Comparison of ENCODE assay signal across 9 mouse cellular contexts in the genomic region with DNA sequence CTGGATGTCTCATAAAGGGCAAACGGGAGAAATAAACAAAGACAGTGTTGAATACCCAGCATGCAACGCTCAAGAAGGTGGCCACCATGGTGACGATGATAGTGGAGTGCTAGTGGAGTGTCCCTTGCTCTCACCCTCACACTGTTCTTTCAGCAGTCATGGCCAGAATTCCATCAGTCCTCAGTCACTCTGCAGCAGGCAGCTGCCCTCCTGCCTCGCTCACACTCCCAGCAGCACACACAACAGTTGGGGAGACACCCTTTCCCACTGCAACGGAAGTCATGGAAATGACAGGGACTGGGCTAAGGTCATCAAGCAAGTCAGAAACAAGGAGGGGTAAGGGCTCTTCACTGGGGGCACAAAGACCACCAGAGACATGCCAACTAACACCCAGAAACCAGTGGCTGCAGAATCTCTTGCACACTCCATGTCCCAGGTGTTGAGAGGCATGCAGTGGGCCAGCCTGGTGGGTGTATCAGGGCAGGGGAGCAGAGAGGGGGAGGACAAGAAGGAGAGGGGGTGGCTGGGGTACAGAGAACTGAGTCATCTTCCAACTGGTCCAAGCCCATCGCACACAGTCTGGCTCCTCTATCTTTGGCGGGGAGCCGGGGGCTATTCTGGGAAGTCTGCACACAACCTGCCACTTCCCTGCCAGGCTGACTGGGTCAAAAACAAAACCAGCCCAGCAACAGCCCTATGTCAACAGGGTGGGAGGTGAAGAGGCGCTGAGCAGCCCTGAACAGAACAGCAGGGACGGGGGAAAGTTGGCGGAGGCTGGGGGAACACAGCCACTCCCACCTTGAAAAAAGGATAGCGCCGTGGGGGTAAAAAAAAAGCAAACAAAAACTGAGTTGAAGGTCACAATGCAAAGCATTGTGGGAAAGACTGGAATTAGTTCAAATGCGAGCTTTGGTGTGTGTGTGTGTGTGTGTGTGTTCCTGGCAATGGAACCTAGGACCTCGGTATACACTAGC. TPM values are rescaled to one million over a fixed set of nuclear protein-coding genes. Genes with fewer than 3 reads are reported as not detected.
DNase-seq lines count a peak whose midpoint lies in the region; ATAC-seq and TF ChIP-seq lines count a peak whose summit lies in the region.
"Had no signal": no experiment of that assay in that cellular context is flagged by ENCODE, and none has a peak within 500 bp of the region (broad histone marks: within the 10 kb centered on the region; RNA-seq: fewer than 3 reads in every experiment).

No protein-coding gene starts in this region.

- 59% methylated on average over 15 of the region's 15 CpGs for WGBS in intestine, embryonic 16.5 days
- WGBS in intestine, postnatal 0 days: 61% methylated on average over 15 of the region's 15 CpGs
- WGBS in cerebellum, adult 2 months: 19% methylated on average over 15 of the region's 15 CpGs

- TF ChIP-seq CTCF in intestine, postnatal 0 days (IDR thresholded peaks at IDR 0.05; ENCODE audit: low read depth): no peak
- no peak for TF ChIP-seq CTCF in cerebellum, adult 2 months (IDR thresholded peaks at IDR 0.05; ENCODE audit: borderline replicate concordance, insufficient read depth, low read depth, low read length)

- H3K27me3 ChIP-seq in intestine, embryonic 16.5 days (replicated peaks; ENCODE audit: control insufficient read depth, insufficient read depth, low read length): no peaks in the 10 kb centered on the region
- no peaks in the 10 kb centered on the region for H3K27me3 ChIP-seq in intestine, postnatal 0 days (replicated peaks; ENCODE audit: control insufficient read depth, insufficient read depth, low read length)
- H3K27me3 ChIP-seq in cerebellum, adult 2 months (ENCODE audit: control insufficient read depth, insufficient read depth, low read length): no peaks in the 10 kb centered on the region
- H3K27me3 ChIP-seq: embryonic facial prominence, embryonic 15.5 days had no signal

- H3K36me3 ChIP-seq in intestine, embryonic 16.5 days (ENCODE audit: control insufficient read depth, insufficient read depth, low read length): no peaks in the 10 kb centered on the region
- no peaks in the 10 kb centered on the region for H3K36me3 ChIP-seq in intestine, postnatal 0 days (ENCODE audit: control insufficient read depth, insufficient read depth)
- H3K36me3 ChIP-seq: embryonic facial prominence, embryonic 15.5 days had no signal

- H3K9me3 ChIP-seq in intestine, embryonic 16.5 days (ENCODE audit: control insufficient read depth, low read length): no peaks in the 10 kb centered on the region
- H3K9me3 ChIP-seq in intestine, postnatal 0 days (ENCODE audit: control insufficient read depth): no peaks in the 10 kb centered on the region
- H3K9me3 ChIP-seq: embryonic facial prominence, embryonic 15.5 days had no signal

- H3K4me1 ChIP-seq in intestine, embryonic 16.5 days (ENCODE audit: control insufficient read depth, insufficient read depth, low read length): peaks cover 13% of the 10 kb centered on the region
- no peaks in the 10 kb centered on the region for H3K4me1 ChIP-seq in intestine, postnatal 0 days (replicated peaks; ENCODE audit: control insufficient read depth, insufficient read depth, low read length)
- H3K4me1 ChIP-seq in cerebellum, adult 2 months (ENCODE audit: control insufficient read depth, insufficient read depth, low read length): peaks cover 69% of the 10 kb centered on the region

- no peak overlapping the region for H3K4me3 ChIP-seq in intestine, embryonic 16.5 days (ENCODE audit: low read length)
- H3K4me3 ChIP-seq in intestine, postnatal 0 days (ENCODE audit: low read depth, low read length): no peak overlapping the region
- H3K4me3 ChIP-seq in cerebellum, adult 2 months (replicated peaks; ENCODE audit: insufficient read depth, low read depth, low read length): peak overlapping the region; percentile 7
- H3K4me3 ChIP-seq: embryonic facial prominence, embryonic 15.5 days had no signal

- no peak overlapping the region for H3K27ac ChIP-seq in intestine, embryonic 16.5 days (ENCODE audit: low read length)
- H3K27ac ChIP-seq in intestine, postnatal 0 days (ENCODE audit: low read depth, low read length): no peak overlapping the region
- H3K27ac ChIP-seq in cerebellum, adult 2 months (ENCODE audit: insufficient read depth, low read length): peak overlapping the region; percentile 80
- H3K27ac ChIP-seq: embryonic facial prominence, embryonic 15.5 days had no signal

- no peak overlapping the region for H3K9ac ChIP-seq in intestine, embryonic 16.5 days (ENCODE audit: low read depth, low read length)
- H3K9ac ChIP-seq in intestine, postnatal 0 days (ENCODE audit: low read depth, low read length): no peak overlapping the region
- H3K9ac ChIP-seq: embryonic facial prominence, embryonic 15.5 days had no signal

- peak; percentile 93 to 98 for DNase-seq in cerebellum, adult 2 months
- DNase-seq in gastrocnemius, postnatal 36 days: peak; percentile 72 to 80
- peak; percentile 67 to 83 for DNase-seq in layer of hippocampus, postnatal 14 days (ENCODE audit: low spot score in 2 of 2)
- peak; percentile 78 for DNase-seq in lung, postnatal 36 days
- no peak for DNase-seq in embryo, embryonic 10.5 days (ENCODE audit: low spot score)

- ATAC-seq in intestine, embryonic 16.5 days: no peak
- ATAC-seq in intestine, postnatal 0 days: no peak
- no peak for ATAC-seq in monocyte, adult 5-6 weeks (replicated peaks; ENCODE audit: insufficient number of reproducible peaks, low FRiP score, low TSS enrichment, poor library complexity, severe bottlenecking)

- intact Hi-C loops in gastrocnemius, postnatal 36 days (cut with DNase I): loop anchor here (5.0 kb wide), 1 partner anchor 34 kb away; no protein-coding TSS in a partner anchor

- 0 out of 2 replicates have a peak overlapping the region, but pooled peaks have one; percentile 1 for H3K4me2 ChIP-seq in intestine, embryonic 16.5 days (ENCODE audit: low read depth, low read length)
- H3K4me2 ChIP-seq in intestine, postnatal 0 days (replicated peaks; ENCODE audit: low read depth): no peak overlapping the region
- H3K4me2 ChIP-seq: embryonic facial prominence, embryonic 15.5 days had no signal

- no peak for TF ChIP-seq POLR2A in cerebellum, adult 2 months (IDR thresholded peaks at IDR 0.05; ENCODE audit: borderline replicate concordance, insufficient read depth, low read length)

RNA-seq across cellular contexts. Expression of a gene that starts 57.4 kb away (rescaled TPM):
- 78.1 and 84.8 TPM in 2 replicates for polyA plus RNA-seq in intestine, embryonic 16.5 days (2015; fragmentation: Nextera tagmentation; extraction: Ambion mirVana)
- polyA plus RNA-seq in intestine, postnatal 0 days (2015; fragmentation: Nextera tagmentation; extraction: Ambion mirVana): 75.5 and 76.9 TPM in 2 replicates
- 81.6 and 91.0 TPM in 2 replicates for polyA plus RNA-seq in cerebellum, adult 2 months (2012; rRNA removed)
- 10 to 100 TPM; 42.8 to 47.6 TPM for total RNA-seq in gastrocnemius, postnatal 36 days (2021)
- 10 to 100 TPM; 47.3 to 49.0 TPM for total RNA-seq in layer of hippocampus, postnatal 14 days (2021)
- total RNA-seq in monocyte, adult 5-6 weeks (2017): 53.4 to 79.6 TPM (median 61.8 TPM) in 3 replicates
